Mouse (Mus musculus) brain, embryonic 14.5 days (tissue): Measurements from ENCODE around the gene Diaph2.

Experiments
- CTCF ChIP-seq: fragments of 200-500 bp; IDR thresholded peaks from 2 replicates; pipeline ENCODE4 v1.5.1; 2012; ENCODE audit warnings: inconsistent platforms, mild to moderate bottlenecking, moderate library complexity, borderline replicate concordance; ENCODE audit not compliant: insufficient read depth, insufficient read length; ENCODE audit errors: extremely low read depth
- POLR2A ChIP-seq: fragments of 200-500 bp; IDR thresholded peaks from 2 replicates; pipeline ENCODE4 v1.6.1; 2012; ENCODE audit warnings: mild to moderate bottlenecking, inconsistent platforms, borderline replicate concordance; ENCODE audit not compliant: poor library complexity, insufficient read depth, insufficient read length, severe bottlenecking; ENCODE audit errors: extremely low read depth

- TF ChIP-seq CTCF, result no peak
- TF ChIP-seq POLR2A, result no peak
Measured at GRCm38 (mm10) chrX:130403214-130403613, 653.7 kb downstream of the Diaph2 start.
